Mouse (Mus musculus): ENCODE data around the gene Bahcc1.

Gene Bahcc1

DNA sequence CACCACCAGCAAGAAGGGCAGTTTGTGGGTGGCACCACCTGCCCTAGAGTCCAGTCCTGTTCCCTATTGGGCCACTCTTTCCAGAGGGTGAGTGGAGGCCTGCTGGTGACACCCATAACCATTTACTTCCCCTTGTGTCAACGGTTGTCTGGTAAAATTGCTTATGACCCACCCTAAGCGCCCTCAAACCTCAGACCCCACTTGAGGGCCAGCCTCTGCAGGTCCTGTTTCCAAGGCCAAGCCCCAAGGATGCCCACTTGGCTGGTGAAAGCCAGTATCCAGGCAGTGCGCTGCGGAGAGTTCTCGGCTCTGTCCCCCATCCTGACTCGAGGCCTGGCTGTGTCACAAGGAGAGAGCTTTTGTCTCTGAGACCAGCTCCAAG, 28.0 kb downstream of the Bahcc1 start:
- in situ Hi-C loops (cut with MboI), result no loop called here

DNA sequence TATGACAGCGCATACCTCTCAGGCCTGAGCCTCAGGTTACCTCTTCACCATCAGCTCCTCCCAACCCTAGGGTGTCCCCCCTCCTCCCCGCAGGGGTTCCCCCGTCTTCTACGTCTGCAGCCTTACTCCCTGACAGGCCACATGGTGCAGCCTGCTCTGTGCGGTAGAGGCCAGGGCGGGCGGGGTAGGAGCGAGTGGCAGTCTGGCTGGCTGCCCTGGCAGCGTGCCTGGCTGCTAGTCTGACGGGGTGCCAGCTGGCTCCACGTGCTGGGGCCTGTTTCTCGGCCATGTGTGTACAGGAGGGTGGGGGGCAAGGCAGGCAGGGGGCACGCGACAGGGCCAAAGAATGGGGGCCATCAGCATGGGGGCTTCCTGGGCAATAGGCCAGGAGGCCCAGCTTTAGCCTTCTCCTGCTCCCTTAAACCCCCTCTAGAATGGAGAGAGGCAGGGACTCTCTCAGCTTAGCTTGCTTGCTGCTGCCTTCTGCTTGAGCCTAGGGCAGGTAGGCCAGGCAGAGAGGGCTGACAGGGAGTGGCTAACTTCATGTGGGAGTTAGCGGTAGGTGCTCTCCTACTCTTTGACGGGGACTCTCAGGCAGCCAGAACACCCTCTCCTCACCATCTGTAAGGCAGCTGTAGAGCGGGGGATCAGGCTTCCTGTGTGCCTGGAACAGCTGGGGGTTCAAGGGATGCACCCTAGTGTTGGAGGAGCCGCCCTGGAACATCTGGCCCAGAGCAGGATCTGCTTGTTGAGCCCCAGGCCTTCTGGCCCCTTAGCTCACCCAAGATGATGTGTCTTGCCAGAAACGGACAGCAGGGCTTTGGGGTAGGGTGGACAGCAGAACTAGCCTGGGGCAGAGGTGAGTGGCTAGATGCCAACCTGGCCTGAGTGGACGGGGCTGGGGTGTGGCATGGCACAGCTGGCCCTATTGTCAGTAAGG, 28.9 kb downstream of the Bahcc1 start:
- in situ Hi-C loops (cut with MboI), result no loop called here

DNA sequence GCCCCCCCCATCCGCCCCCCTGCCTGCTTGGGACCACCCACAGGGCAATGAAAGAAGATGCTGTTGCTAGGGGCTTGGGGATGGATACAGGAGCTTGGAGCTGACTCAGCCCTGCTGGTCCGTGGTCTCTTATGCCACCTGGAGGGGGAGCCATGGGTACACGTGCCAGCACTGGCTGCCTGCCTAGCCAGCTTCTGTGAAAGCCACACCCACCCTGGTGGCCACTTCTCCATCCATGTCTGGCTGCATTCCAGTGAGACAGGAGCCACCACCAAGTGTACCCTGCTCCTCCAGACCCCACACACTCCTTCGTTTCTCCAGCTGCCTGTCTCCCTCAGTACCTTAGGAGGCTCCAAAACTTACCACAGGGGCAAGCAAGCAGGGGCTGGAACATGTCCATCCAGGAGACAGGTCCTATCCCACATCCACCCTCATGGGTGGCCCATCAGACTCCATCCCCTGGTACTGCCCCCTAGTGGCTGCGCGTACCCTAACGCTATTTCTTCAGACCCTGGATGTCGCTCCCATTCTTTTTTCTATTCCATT, 29.7 kb downstream of the Bahcc1 start:
- in situ Hi-C loops (cut with MboI), result no loop called here

DNA sequence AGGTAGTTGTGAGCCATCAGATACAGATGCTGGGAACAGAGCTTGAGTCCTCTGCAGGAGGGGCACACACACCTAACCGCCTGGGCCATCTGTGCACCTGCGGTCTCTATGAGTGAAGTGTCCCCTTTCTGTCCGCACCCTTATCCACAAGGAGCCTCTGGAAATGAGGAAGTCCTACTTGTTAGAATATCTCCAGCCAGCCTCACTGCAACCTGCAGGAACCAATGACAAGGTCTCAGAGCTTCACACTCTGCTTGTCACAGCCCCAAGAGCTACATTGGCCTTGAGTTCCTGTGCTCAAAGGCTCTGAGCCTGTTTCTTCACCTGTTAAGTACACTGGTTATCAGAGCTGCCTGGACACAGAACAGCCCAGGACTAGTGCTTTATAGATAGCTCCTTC, 30.4 kb downstream of the Bahcc1 start:
- in situ Hi-C loops (cut with MboI), result no loop called here

DNA sequence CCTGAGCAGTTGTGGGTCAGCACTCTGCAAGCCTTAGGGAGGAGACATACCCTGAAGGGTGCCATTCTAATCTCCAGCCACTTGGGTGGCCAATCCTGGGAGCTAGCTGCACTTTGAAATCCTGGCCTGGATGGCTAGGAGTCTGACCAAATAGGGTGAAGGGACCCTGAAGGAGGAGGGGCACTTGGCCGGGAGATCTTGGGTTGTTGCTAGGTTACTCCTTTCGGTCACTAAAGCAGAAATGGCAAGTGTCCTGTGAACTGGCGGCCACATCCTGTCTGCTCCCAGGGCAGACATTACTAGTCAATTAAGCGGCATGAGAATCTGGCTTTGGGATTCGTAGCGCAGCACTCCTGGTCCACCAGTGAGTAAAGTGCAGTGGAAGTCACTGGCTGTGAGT, 31.3 kb downstream of the Bahcc1 start:
- in situ Hi-C loops (cut with MboI), result no loop called here

DNA sequence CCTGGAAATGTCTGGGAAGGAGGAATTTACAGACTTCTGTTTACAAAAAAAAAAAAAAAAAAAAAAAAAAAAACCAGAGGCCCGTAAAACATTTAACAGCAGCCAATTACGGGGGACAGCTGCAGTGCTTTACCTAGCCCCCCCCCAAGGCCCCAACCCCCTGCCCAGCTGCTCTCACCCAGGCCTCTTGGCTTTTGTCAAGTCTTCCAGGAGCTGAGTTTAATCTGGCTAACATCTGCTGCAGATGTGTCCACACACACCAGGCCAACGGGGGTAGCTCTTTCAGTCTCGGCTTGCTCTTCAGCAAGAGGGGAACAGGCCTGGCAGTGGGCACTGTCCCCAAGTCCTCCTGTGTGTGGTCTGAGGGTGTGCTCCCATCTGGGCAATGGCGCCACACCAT, 32.7 kb downstream of the Bahcc1 start:
- in situ Hi-C loops (cut with MboI), result no loop called here

DNA sequence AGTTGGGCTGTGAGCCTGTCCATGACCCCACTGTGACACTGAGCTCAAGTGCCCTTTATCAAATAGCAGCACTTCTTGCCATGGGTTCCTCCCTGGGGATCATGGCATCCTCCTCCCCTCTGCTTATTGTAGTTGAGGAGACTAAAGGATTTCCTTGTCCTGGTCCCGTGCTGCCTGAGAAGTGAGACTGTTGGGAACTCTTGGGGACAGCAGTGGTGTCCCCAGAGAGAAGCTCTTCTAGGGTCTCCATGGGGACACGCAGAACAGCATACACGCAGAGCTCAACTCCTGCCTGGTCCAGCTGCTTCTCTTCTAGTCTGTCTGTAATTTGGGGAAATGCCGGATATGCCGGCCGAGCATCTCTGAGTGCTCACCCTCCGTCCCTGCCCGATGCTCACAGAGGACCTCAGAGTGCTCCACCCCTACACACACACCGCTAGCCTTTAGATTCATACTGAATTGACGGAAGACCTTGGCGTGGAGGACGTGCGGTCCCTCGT, 33.6 kb downstream of the Bahcc1 start:
- in situ Hi-C loops (cut with MboI), result no loop called here

DNA sequence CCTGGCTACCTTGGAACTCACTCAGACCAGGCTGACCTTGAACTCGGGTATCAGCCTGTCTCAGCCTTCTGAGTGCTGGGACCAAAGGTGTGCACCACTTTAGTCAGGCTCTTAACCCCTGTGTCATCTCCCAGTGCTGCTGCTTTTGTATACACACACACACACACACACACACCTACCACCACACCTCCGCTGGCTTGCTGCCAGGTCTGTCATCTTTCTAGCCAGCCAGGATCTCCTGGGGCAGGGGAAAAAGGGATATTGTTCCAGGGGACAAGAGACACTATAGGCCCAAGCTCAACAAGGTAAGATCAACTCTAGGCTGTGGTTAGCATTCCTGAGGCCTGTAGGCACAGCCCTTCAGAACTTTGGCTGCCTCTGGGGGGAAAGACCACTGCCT, 34.5 kb downstream of the Bahcc1 start:
- in situ Hi-C loops (cut with MboI), result no loop called here

DNA sequence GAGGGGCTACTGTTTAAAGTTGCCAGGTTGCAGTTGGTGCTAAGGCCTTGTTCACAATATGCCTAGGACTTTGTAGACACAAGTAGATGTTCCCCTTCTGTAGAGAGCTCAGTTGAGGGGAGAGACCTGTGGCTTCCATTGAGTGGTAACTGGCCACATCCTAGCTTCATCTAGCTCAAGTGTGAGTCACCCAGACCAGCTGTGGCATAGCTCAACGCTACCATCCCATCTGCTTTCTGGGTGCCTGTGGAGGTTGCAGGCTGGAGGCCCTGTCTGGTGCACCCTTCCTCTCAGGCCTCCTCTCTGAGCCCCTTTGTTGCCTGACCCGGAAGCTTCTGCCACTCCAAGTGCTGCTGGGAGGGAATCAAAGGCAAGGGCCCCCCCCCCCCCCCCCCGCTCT, 34.9 kb downstream of the Bahcc1 start:
- in situ Hi-C loops (cut with MboI), result no loop called here

DNA sequence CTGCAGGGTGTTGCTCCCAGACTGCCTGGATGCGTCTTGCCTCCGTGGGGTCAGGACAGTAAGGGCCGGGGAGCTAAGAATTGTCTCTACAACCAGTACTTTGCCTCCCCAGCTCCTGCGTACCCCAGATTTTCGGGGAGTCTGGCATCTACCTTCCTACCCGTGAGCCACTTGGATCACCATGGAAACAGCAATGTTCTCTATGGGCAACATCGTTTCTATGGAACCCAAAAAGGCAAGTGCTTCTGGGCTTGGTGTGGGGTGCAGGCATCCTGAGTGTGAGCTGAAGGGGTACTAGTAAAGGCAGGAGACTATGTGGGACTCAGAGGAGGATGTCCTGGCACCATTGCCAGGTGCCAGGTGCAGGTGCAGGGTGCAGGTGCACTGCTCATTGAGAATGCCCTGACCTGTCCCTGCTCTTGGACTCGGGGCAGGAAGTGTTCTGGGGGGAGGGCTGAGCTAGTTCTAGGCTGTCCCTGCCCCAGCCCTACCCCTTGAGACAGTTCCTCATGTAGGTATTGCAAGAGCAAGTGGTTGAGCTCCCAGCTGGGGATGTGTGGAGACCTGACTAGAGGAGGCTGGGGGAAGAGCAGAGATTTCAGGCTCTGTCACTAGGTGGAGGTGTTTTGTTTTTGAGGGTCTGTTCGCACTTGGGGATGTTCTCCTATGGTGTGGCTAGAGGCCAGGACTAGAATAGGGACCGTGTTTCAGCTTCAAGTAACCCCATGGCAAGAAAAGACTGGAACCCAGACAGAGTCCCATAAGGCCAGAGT, 35.6 kb downstream of the Bahcc1 start:
- in situ Hi-C loops (cut with MboI), result no loop called here

DNA sequence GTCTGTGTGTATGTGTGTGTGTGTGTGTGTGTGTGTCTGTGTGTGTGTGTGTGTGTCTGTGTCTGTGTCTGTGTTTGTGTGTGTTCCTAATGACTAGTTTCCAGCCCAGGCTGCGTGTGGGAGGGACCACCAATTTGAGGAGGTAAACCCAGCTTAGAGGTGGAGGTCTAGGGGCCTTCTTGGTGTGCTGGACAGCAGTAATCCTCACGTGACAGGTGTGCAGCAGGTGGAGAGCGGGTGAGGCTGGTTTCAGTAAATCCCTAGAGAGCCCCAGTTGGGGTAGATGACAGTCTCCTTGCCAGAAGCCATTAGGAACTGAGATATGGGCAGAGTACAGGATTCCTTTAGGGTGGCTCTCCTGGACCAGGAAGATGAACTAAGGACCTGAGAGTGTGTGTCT, 36.3 kb downstream of the Bahcc1 start:
- in situ Hi-C loops (cut with MboI), result no loop called here

DNA sequence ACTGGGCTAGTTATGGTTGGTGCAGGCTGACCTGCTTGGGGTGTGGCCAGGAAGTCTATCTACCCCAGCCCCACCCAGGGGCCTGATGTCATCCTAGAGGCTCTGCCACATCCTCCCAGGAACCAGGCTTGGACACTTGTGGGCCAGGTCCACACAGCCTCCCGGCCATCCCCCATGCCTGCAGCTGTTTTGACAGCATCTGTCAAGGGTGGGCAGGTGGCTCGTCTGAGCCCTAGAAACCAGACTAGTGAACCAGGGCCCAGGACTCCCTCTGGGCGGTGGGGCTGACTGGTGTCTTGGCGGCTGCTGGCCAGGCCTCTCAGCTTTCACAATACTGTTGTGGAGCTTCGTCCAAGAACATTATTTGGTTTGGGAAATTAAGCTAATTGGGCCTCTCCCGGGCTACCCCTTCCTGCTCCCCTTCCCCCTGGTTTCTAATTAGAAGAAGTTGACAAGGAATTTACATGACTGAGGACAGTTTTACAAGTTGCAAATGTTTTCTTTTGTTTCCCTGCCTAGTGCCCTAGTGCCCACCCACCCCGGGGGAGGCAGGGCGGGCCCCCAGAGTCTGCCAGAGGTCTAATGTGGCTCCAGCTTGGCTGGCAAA, 36.9 kb downstream of the Bahcc1 start:
- in situ Hi-C loops (cut with MboI), result no loop called here

DNA sequence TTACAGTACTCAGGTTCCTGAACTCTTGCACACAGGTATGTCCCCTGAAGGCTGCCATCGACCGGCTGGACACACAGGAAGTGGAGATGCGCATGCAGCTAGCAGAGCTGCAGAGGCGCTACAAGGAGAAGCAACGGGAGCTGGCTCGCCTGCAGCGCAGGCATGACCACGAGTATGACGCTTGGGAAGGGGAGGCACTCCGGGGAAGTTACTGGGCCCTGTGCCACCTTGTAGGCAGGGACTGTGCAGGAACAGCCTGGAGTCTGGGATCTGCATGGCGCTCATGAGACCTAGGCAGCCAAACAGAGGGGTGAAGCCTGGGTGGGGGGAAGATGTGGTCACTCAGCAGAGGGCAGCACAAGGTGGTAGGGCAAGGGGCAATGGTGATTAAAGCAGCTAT, 46.6 kb downstream of the Bahcc1 start:
- in situ Hi-C loops (cut with MboI), result no loop called here

DNA sequence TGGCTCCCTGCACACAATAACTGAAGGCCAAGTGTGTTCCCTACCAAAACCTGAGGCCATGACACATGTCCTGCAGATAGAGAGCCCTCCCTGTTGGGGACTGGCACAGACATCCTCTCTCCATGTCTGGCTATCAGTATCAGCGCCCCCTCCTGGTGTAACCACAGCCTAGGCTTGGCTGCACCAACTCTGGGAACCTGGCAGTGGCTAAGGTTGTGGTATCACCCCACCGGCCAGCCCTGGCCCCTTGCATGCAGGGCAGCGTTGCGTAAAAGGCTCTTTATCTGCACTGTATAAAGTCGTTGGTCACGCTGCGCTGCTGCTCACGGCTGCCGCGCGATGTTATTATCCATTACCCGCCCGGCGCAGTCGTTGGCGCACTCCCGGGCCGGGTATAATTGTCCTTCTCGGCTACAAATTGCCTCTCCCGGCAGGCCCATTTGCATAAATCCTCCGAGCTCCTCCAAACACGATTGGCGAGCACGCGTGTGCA, 47.6 kb downstream of the Bahcc1 start:
- in situ Hi-C loops (cut with MboI), result no loop called here

DNA sequence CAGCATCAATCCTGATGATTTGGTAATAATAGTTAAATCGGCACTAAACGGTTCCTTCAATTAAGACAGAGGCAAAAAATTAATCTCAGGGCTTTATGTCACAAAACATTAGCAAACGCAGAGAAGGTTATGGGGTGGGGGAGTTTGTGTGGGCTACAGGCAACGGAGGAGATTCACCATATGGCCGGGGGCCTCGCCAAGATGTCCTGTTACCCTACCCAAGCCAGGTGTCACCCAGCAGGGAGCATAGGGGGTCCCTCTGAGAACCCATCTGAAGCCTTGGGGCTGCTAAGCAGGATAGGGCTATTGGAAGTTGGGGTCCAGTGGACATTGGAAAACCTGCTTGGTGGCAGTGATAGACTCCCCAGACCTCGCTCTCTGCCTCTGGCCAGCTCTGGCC, 48.0 kb downstream of the Bahcc1 start:
- in situ Hi-C loops (cut with MboI), result no loop called here

DNA sequence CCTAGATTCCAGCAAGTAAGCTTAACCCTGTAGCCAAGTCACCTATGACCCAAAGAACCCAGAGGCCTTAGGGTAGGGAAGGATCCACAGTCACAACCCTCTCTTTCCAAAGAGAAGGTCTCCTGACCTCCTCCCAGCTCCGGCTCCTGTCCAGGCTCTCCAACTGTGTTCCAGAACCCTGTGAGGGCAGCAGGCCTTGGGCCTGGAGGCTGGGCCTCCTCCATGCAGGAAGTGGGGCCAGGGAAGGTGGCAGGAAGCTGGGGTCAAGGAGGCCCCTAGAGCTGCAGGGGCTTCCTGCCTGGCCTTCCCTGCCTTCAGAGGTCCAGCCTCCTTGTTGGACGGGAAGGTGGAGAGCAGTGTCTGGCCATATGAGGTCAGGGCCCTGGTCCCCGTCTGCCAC, 48.5 kb downstream of the Bahcc1 start:
- in situ Hi-C loops (cut with MboI), result no loop called here

DNA sequence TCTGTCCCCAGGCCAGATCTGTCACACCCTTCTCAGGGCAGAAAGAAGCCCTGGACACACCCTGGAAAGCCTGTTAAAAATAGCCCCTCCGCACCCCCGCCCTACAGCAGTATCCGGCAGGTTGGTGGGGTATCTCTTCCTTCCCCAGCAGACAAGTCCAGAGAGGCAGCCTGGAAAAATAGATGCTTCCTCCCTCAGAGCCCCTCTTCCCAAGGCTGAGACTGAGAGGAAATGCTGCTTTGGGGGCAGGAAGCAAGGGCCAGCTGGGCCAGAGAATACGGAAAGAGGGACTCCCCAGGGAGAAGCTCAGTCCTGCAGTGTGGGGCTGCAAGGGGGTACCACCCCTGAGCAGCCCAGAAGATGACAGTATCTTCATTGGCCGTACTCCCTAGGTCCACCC, 50.8 kb downstream of the Bahcc1 start:
- in situ Hi-C loops (cut with MboI), result no loop called here

DNA sequence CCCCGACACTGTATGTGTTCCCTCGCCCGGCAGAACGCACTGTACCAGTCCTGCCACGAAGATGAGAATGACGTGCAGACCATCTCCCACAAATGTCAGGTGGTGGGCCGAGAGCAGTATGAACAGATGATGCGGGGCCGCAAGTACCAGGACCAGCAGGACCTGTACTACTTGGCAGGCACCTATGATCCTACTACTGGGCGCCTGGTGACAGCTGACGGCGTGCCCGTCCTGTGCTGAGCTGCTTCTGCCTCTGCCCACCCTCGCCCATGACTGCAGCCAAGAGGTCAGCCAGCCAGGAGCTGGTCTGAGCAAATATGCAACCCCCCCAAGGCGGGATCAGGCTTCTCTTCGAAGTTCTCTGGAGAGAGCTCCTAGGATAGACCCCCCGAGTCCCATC, 56.9 kb downstream of the Bahcc1 start:
- in situ Hi-C loops (cut with MboI), result no loop called here

DNA sequence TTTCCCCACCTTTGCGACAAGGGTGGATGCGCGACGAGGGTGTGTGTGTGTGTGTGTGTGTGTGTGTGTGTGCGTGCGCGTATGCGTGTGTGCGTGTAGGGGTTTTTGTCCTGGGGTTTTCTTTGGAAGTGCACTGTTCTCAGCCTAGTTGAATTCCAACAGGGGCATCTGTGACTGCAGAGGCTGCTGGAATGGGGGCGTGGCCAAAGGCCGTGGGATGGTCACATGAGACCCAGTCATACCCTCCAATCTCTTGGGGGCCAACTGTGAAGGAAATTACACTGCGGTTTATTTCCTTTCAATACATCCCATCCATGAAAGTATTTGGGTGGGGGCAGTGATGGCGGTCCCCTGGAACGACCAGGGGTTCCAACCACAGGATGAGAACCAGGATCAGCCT, 57.5 kb downstream of the Bahcc1 start:
- in situ Hi-C loops (cut with MboI), result no loop called here

DNA sequence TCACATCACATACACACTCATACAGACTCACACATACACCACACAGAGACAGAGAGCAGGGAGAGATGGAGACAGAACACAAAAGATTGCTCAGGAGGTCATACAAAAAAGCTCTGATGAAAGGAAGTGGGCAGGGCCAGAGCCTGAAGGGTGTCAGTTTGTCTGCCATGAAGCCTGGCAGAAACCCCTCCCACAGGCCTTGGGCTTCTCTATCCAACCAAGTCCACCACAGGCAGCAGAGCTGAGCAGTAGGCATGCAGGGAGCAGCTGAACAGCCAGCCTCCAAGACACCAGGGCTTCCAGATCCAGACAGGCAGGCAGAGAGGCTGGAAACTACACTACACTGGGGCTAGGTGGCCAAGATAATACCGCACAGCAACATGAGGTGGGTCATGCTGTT, 61.0 kb downstream of the Bahcc1 start:
- in situ Hi-C loops (cut with MboI), result no loop called here

DNA sequence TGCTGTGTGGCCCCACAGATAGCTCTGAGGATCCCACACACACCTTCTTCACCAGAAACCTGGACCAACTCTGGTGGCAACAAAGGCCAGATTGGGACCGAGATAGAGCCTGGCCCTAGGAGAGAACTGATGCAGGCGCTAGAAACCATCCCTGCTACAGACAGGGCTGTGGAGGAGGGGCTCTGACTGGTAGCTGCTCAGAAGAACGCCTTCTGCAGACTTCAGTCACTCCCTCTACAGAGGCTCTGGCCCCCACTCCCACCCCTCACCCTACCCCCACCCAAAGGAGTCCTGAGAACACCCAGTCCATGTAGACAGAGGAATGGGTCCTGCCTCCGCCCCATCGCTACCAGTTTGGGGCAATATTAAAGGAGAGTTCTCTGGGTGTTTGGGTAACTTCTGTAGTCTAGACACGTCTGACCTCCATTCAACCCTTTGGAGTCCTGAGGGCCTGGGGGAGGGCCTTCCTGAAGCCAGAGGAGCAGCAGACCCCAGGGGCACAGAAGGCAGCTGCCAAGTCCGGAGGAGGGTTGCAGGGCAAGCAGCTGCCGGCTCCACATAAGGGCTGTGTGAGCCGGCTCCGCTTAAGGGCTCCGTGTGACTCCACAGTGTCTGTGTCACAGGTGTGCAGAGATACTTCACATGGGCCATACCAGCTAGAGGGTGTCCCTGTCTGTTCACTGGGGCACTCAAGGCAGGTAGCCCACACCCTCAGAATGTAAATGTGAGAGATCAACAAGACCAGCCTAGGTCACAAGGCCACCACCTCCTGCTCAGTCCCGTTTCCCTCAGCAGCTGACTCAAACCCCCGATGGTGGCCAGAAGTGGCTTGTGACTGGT, 63.8 kb downstream of the Bahcc1 start:
- in situ Hi-C loops (cut with MboI), result no loop called here
